Mouse (Mus musculus) kidney, adult 8-10 months (tissue): ENCODE data around the gene Olfr577.

Experiments used
- DNase-seq, 2 experiments: peaks; one replicate each; pipeline ENCODE4 v3.0.0; 2022

The Olfr577 gene

DNA sequence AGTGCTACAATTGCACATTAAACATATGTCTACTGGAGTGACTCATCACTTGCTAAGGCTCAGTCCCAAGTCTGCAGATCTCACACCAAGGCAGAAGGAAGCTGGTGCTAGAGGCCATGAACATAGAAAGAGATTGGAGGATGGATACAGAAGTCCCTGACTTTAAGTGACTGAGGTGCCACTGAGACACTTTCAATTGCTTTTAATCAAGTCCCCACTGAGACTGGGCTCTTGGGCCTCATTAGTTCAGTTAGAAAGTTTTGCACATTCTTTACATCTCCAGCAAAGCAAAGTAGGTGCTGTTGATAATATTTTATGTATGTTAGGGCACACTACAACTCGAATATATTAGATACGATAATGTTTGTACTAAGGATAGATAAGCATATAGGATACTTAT lies at the start of gene Olfr577:
Gene Olfr577, minus strand, starts transcription at position 101 of the 400 bp plus-strand sequence.
- DNase-seq: no peak

DNA sequence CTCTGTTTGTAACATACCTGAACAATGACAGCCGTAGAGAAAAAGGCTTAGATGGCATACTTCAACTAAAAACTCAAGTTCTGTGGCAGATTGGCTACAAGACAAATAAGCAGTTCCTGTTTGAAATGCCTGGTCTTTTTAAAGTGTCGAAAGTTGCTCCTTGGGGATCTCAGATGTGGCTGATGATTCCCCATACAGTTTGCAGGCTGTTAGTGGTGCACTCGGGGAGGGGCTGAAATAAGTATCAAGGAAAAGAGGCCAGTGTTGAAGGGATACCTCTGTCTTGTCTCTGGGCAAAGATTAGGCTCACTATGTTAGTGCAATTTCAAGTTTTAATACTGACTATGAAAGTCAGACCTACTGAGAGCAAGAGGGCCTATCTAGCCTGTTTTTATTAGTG lies 13.5 kb upstream of the Olfr577 start, which contains the start of gene Olfr578:
Gene Olfr578, minus strand, starts transcription at position 101 of the 400 bp plus-strand sequence.
- no peak for DNase-seq

- no peak for DNase-seq
Observed at GRCm38 (mm10) chr7:102974399-102974798, 1.3 kb downstream of the Olfr577 start.

- DNase-seq: no peak
Observed at GRCm38 (mm10) chr7:102962360-102962759, 13.4 kb downstream of the Olfr577 start, which contains the start of gene Olfr576. Olfr576 (plus strand) TSS chr7:102962660.

DNA sequence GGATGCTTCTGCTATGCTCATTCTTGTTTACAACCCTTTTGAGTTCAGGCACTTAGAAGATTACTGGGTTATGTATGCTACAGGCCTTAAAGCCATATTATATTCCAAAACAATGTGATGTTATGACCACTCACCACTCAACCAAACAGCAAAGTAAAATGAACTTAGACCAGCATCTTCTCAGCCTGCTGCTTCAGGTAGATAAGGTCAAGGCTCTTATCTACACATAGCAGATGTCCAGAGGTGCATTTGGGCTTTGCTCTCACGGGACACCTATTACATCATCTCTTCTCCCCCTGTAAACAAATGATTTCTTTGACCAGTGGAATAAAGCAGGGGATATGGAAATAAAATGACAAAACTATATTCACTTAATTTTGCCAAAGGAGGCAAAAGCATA lies 17.1 kb downstream of the Olfr577 start, which contains the start of gene Olfr575:
Gene Olfr575, minus strand, starts transcription at position 183 of the 400 bp plus-strand sequence.
- DNase-seq: no peak

GRCm38 (mm10) chr7:102958137-102958536 lies 17.6 kb downstream of the Olfr577 start:
- no peak for DNase-seq

- DNase-seq: no peak
Observed at GRCm38 (mm10) chr7:102950732-102951131, 25.0 kb downstream of the Olfr577 start.

- no peak for DNase-seq
Observed at GRCm38 (mm10) chr7:102948167-102948566, 27.6 kb downstream of the Olfr577 start, which contains the start of gene Olfr574. Olfr574 (plus strand) TSS chr7:102948467.

GRCm38 (mm10) chr7:102943417-102943816 lies 32.3 kb downstream of the Olfr577 start:
- no peak for DNase-seq

GRCm38 (mm10) chr7:102942475-102942874 lies 33.3 kb downstream of the Olfr577 start, which contains the start of gene Olfr573-ps1:
Olfr573-ps1 (minus strand) TSS chr7:102942575.
- no peak for DNase-seq

DNA sequence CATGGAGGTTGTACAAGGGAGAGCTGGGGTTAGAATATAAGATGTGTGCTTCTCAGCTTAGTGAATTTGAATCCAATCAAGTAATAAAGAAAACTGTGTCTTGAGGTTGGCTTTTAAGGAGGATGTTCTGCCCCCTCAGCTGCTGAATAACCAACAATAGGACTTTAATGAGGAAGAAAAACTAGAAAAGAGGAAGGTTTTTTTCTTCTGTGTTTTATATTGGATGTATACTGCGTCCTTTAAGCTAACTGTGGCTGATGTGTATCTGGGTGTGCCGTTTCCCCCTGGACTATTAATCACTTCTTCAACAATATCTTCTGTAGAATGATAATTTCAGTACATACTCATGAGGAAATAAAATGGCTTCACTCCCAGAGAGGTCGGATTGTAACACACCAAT lies 48.6 kb downstream of the Olfr577 start:
- DNase-seq: no peak

- DNase-seq: no peak
Observed at GRCm38 (mm10) chr7:102924109-102924508, 51.6 kb downstream of the Olfr577 start, which contains the start of gene Olfr572. Olfr572 (plus strand) TSS chr7:102924409.
